Mouse (Mus musculus) A20 (cell line): Measurements from ENCODE around the gene Olfr731.

Source experiments
- DNase-seq: peaks from one replicate; pipeline ENCODE4 v3.0.0-alpha.2; 2011; ENCODE audit warnings: low read depth, low spot score

The Olfr731 gene

DNA sequence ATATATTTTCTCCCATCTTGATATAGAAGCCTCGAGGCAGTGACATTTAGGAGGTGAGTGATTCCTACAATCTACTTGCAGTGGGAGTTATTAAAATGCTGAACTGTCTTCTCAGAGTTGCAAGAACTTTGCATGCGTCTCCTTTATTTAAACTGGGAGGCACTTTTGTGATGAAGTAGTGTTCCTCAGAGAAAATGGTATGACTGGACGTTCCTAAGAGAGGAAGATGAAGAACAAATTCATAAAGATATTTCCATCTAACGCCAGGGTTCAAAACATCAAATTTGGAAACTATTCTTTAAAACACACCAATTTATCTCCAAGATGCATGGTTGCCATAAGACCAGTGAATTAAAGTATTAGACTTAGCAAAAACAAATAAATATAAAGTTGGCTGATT lies at the start of gene Olfr731:
TSS of gene Olfr731 (minus strand) at position 101 of the 400 bp plus-strand sequence.
- DNase-seq, result no peak

DNA sequence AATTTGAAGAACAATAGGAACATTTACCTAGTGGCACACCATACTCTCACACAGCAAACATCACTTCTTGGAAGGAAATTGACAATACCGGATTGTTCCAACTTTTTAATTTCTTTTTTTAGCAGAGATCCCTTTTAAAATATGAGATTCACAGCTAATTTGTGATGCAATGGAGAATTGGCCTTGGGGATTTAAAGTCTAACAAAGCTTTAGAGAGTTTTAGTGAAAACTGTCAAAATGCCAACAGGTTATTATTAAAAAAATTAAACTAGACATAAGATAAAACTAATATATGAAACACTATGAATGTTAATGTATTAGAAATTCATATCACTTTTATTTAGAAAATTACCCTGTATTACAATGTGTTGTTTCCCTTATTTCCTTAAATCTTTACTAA lies 42.4 kb upstream of the Olfr731 start, which contains the start of gene Olfr732:
TSS of gene Olfr732 (minus strand) at position 101 of the 400 bp plus-strand sequence.
- DNase-seq, result no peak

DNA sequence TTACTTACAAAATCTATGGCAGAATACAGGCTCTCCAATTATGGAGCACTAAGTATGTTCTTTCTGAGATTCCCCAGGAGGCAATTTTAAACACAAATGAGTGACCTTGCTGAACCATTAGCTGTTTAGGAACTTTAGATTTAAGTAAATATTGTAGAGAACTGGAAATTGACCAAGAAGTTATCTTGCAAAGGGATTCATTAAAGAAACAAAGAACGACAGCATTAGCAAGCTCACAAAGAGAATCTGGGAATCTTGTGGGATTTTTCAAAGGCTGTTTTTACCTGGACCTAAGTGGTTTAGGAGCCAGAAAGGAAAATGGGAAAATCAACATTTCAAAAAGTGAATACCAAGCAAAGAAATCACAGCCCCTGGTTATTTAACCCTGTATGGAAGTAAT lies 53.6 kb downstream of the Olfr731 start, which contains the start of gene Olfr730:
TSS of gene Olfr730 (minus strand) at position 101 of the 400 bp plus-strand sequence.
- no peak for DNase-seq
